Mouse (Mus musculus) cerebellum, postnatal 14 days (tissue): Measurements from ENCODE around the gene Akap5.

ENCODE experiments used
- DNase-seq, 2 experiments: peaks; one replicate each; pipeline ENCODE4 v3.0.0; 2021; ENCODE audit warnings: mixed read lengths in 2 of 2

Akap5 gene

DNA sequence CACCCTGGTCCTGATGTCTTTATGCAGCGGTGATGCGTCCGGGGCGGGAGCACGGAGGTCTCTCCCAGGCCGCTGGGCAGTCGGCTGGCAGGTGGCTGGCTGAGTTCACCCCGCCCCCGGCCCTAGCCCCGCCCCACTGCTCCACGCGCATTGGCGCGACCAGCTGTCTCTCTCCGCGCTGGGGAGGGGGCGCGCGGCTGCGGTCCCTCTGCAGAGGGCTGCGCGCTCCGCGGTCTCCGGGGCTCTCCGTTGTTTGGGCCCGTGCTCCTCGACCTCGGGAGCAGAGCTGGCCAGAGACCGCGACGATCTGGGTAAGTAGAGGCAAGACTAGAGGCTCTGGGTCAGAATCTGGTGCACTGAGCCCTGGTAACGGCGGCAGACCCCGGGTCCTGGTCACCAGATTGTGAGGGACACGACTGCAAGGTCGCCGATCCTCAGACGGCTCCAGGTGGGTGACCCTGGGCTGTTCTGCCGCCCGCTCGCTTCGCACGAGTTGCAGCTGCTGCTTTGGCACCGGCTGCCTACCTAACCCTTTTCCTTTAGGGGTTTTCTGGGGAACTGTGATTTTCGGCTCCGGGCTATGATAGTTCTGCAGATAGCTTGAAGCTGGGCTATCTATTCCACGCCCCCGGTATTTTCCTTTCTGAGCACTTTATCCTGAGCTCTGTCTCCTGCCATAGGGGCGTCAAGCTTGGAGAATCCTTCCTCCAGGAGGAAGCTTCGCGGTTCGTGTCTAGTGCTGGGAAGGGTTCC, at the start of gene Akap5:
Akap5 (plus strand) TSS at position 213 of the 753 bp plus-strand sequence.
- peak; percentile 85 to 88 for DNase-seq

- no peak for DNase-seq
Observed at GRCm38 (mm10) chr12:76278209-76278608, 46.5 kb upstream of the Akap5 start.

- DNase-seq = no peak
Observed at GRCm38 (mm10) chr12:76280556-76280955, 44.1 kb upstream of the Akap5 start.

- DNase-seq = no peak
Observed at GRCm38 (mm10) chr12:76281111-76281660, 43.5 kb upstream of the Akap5 start.

- peak; percentile 67 to 74 for DNase-seq
Observed at GRCm38 (mm10) chr12:76282132-76282531, 42.6 kb upstream of the Akap5 start.

- DNase-seq = peak; percentile 75 to 77
Observed at GRCm38 (mm10) chr12:76282532-76283173, 42.0 kb upstream of the Akap5 start.

DNA sequence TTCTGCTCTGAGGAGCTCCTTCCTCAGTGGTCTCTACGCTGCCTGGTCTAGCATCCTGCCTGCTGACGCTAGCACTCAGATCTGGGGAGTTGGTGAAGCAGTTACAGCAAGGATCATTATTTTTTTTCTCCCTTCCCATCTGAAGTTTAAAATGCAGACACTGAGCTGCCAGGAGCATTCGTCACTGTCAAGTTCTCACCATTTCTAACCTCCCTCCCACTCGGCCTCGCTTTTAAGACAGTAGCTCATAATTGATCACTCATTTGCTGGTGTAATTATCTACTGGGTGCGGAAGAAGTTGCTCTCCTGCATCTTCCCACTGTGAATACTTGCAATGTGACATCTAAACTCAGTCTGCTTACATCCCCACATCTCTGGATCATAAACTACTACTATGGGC, 39.3 kb upstream of the Akap5 start:
- no peak for DNase-seq

DNA sequence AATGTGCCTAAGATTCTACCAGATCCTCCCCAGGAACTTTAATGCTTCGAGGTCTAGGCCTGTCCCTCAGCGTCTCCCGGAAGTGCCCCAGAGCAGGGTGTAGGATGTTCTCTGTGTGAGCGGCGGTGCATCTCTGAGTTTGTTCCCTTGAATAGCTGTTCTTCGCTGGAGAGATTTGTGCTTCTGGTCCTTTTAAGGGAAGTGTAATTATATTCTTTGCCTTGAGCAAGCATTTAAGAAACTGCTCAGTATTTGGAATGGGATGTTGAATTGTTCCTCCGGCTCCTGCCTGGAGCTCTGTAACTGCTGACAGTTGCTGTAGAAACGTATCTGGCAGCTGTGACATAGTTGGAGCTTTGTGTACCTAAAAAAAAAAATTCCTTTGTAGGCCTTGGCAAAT, 36.7 kb upstream of the Akap5 start:
- no peak for DNase-seq

DNA sequence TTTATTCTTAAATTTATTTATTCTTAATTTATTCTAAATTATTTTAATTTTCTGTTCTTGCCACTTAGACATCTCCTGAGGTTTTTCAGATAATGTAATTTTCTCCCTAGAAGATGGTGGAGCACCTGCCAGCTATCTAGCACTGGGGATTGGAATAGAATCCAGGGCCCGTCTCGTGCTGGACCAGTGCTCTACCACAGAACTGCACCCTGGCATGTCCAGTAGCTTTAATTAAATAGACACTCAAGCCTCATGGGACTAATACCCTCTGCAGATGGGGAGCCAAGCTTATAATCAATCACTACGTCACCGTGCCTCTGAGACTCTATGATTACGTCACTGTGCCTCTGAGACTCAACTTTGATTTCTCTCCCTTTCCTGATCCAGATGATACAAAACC, 36.2 kb upstream of the Akap5 start:
- no peak for DNase-seq

- DNase-seq = no peak
Observed at GRCm38 (mm10) chr12:76289428-76289827, 35.3 kb upstream of the Akap5 start.

- peak in 1 of 2 experiments; percentile 35 for DNase-seq
Observed at GRCm38 (mm10) chr12:76290271-76290670, 34.4 kb upstream of the Akap5 start.

DNA sequence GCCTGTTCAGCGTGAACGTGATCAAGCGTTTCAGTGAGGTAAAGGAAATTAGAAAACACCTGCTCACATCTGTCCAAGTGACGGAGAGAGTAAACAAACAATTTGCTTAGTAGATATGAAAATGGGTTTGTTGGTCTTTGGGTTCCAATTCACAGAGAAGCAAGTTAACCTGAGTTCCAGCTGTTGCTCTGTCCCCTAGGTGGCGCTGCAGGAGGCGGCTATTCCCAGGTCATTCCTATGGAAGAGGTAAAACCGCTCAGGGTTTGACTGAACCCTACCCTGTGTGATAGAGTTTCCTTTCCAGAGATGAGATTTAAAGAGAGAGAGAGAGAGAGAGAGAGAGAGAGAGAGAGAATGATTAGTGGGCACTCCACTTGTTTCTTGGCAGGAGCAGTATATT, 31.5 kb upstream of the Akap5 start:
- peak; percentile 79 to 86 for DNase-seq

- no peak for DNase-seq
Observed at GRCm38 (mm10) chr12:76297830-76298229, 26.9 kb upstream of the Akap5 start.

- no peak for DNase-seq
Observed at GRCm38 (mm10) chr12:76299361-76299906, 25.3 kb upstream of the Akap5 start.

DNA sequence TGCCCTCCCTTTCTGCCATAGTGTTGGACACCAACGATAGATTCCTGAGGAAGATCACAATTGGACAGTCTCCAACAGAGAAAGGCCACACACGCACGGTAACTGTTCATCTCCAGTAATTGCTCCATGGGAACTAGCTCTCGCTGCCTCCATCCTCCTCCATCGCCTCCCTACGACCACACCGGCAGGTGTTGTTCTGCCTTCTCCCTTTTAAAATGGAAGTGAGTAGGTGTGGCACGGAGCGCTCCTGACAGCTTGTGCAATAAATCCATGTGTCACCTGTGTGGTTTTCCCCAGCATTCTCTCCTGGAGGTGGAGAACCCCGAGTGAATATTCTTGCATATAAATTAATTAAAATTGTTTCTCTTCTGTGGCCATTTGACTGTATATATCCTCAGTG, 24.3 kb upstream of the Akap5 start:
- no peak for DNase-seq

GRCm38 (mm10) chr12:76303474-76303873, 21.2 kb upstream of the Akap5 start:
- peak; percentile 80 to 88 for DNase-seq

GRCm38 (mm10) chr12:76304199-76304598, 20.5 kb upstream of the Akap5 start:
- peak; percentile 59 to 60 for DNase-seq

DNA sequence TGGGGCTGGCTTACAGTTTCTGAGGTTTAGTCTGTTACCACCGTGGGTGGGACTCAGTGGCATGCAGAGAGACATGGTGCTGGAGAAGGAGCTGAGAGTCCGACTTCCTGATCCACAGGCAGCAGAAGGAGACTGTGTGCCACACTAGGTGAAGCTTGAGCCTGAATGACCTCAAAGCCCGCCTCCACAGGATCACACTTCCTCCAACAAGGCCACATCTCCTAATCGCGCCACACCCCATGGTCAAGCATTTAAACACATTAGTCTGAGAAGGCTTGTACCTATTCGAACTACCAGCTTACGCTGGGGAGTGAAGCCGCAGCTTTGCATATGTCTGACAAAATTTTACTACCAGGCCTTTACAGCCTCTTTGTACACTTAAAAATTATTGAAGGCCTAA, 19.6 kb upstream of the Akap5 start:
- DNase-seq = no peak

- no peak for DNase-seq
Observed at GRCm38 (mm10) chr12:76306852-76307561, 17.7 kb upstream of the Akap5 start.

DNA sequence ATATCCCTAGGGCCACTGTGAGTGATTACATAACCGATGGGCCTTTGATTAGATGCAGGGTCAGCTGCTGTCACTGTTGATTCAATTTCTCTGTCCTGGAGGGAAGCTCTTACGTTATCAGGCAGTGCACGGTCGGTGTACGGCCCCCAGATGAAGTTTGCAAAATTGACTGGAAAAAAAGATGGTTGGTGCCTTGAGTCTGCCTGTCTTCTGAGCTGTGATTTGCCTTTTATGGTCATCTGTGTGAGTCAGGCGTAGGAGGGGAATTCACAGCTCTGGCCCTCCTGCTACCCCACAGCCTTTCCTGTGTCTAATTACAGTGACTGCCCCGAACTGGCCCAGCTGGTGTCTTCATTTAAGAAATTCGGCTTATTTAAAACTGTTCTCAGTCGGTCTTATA, 16.7 kb upstream of the Akap5 start:
- no peak for DNase-seq

DNA sequence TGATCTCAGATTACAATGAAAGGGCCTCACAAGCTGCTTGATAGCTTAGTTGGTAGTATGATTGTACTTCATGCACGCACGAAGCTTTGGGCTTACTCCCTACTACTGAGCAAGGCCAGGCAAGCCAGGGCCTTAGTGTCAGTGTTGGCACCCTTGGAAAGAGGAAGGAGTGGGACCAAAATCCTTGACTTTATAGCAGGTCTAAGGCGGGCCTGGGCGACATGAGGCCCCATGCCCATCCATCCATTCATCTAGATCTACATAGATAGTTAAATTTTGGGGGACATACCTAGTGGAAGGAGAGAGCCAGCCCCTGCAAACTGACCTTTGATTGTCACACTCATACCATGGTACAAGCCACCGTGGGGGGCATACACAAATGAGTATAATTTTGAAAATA, 16.3 kb upstream of the Akap5 start:
- DNase-seq = no peak

DNA sequence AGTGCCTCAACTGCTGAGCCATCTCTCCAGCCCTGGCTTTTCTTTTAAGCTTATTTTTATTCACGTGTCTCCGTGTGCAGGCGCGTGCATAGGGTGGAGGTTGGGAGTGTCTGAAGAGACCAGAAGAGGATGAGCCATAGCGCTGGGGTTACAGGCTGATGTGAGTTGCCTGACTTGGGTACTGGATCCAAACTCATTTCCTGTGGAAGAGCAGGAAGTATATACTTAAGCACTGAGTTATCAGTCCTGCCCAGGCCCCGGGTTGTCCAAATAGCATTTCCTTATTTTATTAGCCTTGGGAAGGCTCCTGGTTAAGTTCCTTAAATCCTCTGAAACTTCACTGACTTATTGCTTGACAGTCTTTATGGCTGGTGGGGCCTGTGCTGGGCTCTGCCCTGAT, 14.7 kb upstream of the Akap5 start:
- DNase-seq = no peak

GRCm38 (mm10) chr12:76310633-76311032, 14.1 kb upstream of the Akap5 start:
- no peak for DNase-seq
